Mouse (Mus musculus) lung, embryonic 15.5 days (tissue): ENCODE measurements at regions not wholly inside any gene's neighbourhood (a gene's known extent, or its start where the extent isn't known, plus 50 kb on each side); places are given as distances from the start of the nearest gene placed in this dataset.

ENCODE experiments used
- ATAC-seq: fragments of 200-750 bp; cut with Nextera tagmentation; 2 replicates; pipeline ENCODE4 v1.8.0; 2017; ENCODE audit warnings: moderate number of reproducible peaks, borderline replicate concordance; ENCODE audit not compliant: low FRiP score, low TSS enrichment; ENCODE audit errors: extremely low read depth
- H3K27ac ChIP-seq: fragments of 300-500 bp; sonication (generic); 2 replicates; pipeline ENCODE4 v1.5.1; 2015; ENCODE audit warnings: moderate library complexity, mild to moderate bottlenecking, inconsistent platforms
- H3K27me3 ChIP-seq: fragments of 300-500 bp; sonication (generic); 2 replicates; pipeline ENCODE4 v1.6.1; 2015; ENCODE audit warnings: inconsistent platforms
- H3K36me3 ChIP-seq: fragments of 300-500 bp; sonication (generic); 2 replicates; pipeline ENCODE4 v1.6.1; 2015; ENCODE audit warnings: inconsistent platforms
- H3K4me1 ChIP-seq: fragments of 300-500 bp; sonication (generic); 2 replicates; pipeline ENCODE4 v1.6.1; 2015; ENCODE audit warnings: inconsistent platforms
- H3K4me2 ChIP-seq: fragments of 300-500 bp; sonication (generic); 2 replicates; pipeline ENCODE4 v1.6.1; 2015; ENCODE audit warnings: inconsistent platforms, mild to moderate bottlenecking, moderate library complexity
- H3K4me3 ChIP-seq: fragments of 300-500 bp; sonication (generic); 2 replicates; pipeline ENCODE4 v1.5.1; 2015; ENCODE audit warnings: mild to moderate bottlenecking, inconsistent platforms
- H3K9ac ChIP-seq: fragments of 300-500 bp; sonication (generic); 2 replicates; pipeline ENCODE4 v1.6.1; 2015; ENCODE audit warnings: inconsistent platforms
- H3K9me3 ChIP-seq: fragments of 300-500 bp; sonication (generic); 2 replicates; pipeline ENCODE4 v1.6.1; 2016; ENCODE audit warnings: inconsistent platforms
- WGBS: fragments of 180-500 bp; shearing (Covaris S2); methylation state at CpG from one replicate; pipeline ENCODE4 v1.1.7; 2015; 5-methylcytosine and 5-hydroxymethylcytosine counted together

DNA sequence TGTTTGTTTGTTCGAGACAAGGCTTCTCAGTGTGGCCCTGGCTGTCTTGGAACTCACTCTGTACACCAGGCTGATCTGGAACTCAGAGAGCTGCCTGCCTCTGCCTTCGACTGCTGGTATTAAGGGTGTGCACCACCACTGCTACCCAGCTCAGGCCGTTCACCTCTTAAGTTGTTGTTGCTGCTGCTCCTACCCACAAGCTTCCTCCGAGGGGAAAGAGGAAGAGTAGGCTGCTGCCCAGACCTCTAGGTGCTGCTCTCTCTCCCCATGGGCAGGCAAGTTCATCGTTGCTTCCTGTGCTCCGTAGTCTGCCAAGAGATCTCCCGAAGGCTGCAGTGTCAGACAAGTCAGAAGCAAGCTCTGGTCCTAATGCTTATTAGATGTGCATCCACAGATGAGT lies 64.2 kb upstream of the Plet1 start:
- H3K9me3 ChIP-seq, result no peaks in the 10 kb centered on the region
- H3K4me1 ChIP-seq, result no peaks in the 10 kb centered on the region
- H3K27ac ChIP-seq, result no peak overlapping the region
- WGBS, result 73% methylated on average over 7 of the region's 7 CpGs
- H3K36me3 ChIP-seq, result no peaks in the 10 kb centered on the region
- H3K9ac ChIP-seq, result no peak overlapping the region
- H3K4me3 ChIP-seq, result no peak overlapping the region
- ATAC-seq, result no peak
- no peak overlapping the region for H3K4me2 ChIP-seq
- H3K27me3 ChIP-seq, result no peaks in the 10 kb centered on the region

DNA sequence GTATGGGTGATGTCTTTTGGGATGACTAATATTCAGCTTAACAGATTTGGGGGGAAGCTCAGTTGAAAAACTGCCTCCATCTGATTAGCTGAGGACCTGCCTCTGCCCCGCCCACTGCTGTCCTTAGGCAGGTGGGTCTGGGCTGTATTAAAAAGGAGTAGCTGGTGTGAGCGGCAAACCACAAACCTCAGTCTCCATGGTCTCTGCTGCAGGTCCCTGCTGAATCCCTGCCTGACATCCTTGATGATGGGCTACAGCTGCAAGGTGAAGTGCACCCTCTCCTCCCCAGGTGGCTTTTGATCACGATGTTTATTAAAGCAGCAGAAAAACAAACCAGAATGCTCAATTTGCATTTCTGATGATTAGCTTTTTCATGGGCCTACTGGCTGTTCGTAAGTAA lies 60.8 kb upstream of the Plet1 start:
- Histone ChIP-seq H3K4me3 (no peak overlapping the region), H3K36me3 (no peaks in the 10 kb centered on the region), H3K9ac (no peak overlapping the region), H3K9me3 (no peaks in the 10 kb centered on the region), H3K27me3 (no peaks in the 10 kb centered on the region), H3K4me2 (no peak overlapping the region), H3K4me1 (no peaks in the 10 kb centered on the region), H3K27ac (no peak overlapping the region)
- no peak for ATAC-seq
- WGBS, result 70% methylated on average over 4 of the region's 4 CpGs

DNA sequence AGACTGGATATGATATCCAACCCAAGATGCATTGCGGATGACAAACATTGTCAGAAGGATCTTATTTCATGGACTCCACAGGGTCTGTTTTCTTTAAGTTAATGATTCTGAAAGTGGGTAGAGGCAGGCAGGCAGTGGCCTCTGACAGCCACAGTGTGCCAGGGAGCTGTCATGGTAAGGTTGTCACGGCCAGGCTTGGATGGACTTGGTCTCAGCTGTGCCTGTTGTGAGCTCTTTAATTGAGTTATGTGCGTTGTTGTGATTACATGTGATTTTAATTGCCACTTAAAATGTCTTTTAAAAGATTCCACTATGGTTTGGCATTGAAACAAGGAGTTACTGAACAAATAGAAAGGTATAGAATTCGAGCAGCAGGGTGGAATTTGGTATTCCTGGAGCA lies 60.3 kb upstream of the Plet1 start:
- Histone ChIP-seq H3K4me3 (no peak overlapping the region), H3K27me3 (no peaks in the 10 kb centered on the region), H3K27ac (no peak overlapping the region), H3K4me2 (no peak overlapping the region), H3K9me3 (no peaks in the 10 kb centered on the region), H3K4me1 (no peaks in the 10 kb centered on the region), H3K9ac (no peak overlapping the region), H3K36me3 (no peaks in the 10 kb centered on the region)
- 62% methylated on average over 4 of the region's 4 CpGs for WGBS
- no peak for ATAC-seq

DNA sequence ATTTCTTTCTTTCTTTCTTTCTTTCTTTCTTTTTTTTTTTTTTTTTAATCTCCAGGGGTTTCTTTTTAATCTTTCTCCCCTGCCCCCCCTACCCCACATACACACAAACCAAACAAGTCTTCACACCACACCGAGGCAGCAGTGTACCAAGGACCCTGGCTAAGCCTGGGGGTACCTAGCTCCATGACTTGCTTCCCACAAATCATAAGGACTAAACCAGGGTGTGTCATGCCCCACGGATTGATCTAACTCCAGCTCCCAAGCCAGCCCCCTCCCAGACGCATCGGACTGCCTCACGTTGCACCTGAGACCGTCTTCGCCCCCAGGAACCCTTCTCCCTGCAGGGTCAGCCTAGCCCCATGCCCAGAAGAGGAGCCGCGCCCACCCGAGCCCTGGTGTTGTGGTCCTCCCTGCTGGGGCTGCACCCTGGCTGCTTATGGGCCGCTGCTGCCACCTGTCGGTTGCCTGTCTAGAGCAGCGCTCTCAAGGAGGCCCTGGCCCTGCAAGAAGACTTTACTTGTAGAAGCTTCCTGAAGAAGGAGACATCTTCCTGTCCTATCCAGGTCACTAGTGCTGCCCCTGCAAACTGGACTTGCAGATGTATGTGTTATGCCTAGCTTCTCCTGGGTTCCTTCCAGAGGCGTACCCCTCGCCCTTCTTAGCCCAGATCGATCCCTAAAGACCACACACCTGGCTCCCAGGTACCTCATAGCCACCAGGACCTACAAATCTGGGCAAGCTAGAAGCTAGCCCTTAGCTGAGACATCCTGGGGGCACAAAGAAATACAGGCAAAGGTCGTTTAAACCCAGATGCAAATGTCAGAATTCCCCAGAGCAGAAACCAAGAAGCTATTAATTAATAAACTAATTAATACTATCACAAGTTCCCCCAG lies 56.2 kb upstream of the Plet1 start:
- Histone ChIP-seq H3K9me3 (no peaks in the 10 kb centered on the region), H3K9ac (peak overlapping the region; percentile 40; the same call in 1 of the 2 replicates), H3K27ac (no peak overlapping the region), H3K4me3 (peak overlapping the region; percentile 24; the same call in 1 of the 2 replicates), H3K27me3 (no peaks in the 10 kb centered on the region), H3K4me2 (peak overlapping the region; percentile 65), H3K4me1 (no peaks in the 10 kb centered on the region), H3K36me3 (no peaks in the 10 kb centered on the region)
- WGBS, result 18% methylated on average over 17 of the region's 17 CpGs
- peak; percentile 73; the same call in 1 of the 2 replicates for ATAC-seq

DNA sequence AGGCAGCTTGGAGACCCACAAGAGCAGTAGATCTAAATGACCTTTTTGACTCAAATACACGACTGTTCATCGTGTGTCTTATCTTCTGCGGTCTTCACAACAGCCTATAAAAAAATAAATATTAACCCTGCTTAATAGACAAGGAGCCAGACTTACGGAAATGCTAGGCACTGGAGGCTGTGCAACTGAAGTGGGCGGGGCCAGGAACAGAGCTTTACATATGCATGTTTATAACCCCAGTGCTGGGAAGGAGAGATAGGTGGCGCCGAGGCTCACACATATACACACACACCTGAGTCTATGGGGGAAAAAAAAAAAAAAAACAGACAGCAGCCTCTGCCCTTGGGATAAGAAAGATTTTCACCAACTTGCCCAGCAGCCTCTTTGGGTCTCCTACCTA lies 55.6 kb upstream of the Plet1 start:
- no peak overlapping the region for H3K4me2 ChIP-seq
- H3K36me3 ChIP-seq, result no peaks in the 10 kb centered on the region
- no peak overlapping the region for H3K27ac ChIP-seq
- no peak overlapping the region for H3K4me3 ChIP-seq
- no peak for ATAC-seq
- H3K9me3 ChIP-seq, result no peaks in the 10 kb centered on the region
- no peaks in the 10 kb centered on the region for H3K4me1 ChIP-seq
- H3K27me3 ChIP-seq, result no peaks in the 10 kb centered on the region
- H3K9ac ChIP-seq, result no peak overlapping the region
- WGBS, result 40% methylated on average over 7 of the region's 7 CpGs

DNA sequence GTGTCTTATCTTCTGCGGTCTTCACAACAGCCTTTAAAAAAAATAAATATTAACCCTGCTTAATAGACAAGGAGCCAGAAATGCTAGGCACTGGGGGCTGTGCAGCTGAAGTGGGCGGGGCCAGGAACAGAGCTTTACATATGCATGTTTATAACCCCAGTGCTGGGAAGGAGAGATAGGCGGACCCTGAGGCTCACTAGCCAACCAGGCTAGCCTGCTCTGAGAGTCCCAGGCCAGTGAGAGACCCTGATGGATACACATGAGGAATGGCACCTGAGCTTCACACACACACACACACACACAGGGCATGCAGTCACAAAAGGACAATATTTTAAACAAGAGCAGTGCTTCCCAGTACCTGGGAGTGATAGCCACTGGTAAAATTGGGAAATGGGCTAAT lies 54.1 kb upstream of the Plet1 start:
- 70% methylated on average over 3 of the region's 3 CpGs for WGBS
- Histone ChIP-seq H3K9me3 (no peaks in the 10 kb centered on the region), H3K27me3 (no peaks in the 10 kb centered on the region), H3K4me1 (no peaks in the 10 kb centered on the region), H3K27ac (no peak overlapping the region), H3K9ac (no peak overlapping the region), H3K4me3 (no peak overlapping the region), H3K36me3 (no peaks in the 10 kb centered on the region), H3K4me2 (no peak overlapping the region)
- ATAC-seq, result no peak

DNA sequence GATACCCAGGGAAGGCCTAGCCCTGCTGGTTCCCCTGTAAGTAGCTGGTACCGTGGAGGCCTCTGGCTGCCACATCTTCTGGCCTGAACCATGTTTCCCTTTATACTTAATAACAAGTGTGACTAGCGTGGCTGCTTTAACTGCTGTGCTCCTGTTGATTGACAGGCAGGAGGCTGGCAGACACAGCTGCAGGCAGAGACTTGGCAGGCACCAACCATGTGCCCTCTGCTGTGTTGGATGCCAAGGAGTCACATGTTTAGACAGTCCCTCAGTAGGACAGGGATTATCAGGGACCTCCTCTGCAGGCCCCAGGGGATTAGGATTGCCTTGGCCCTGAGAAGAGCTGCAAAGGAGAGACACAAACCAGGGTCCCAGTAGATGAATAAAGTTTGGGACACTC lies 53.6 kb upstream of the Plet1 start:
- H3K27ac ChIP-seq, result no peak overlapping the region
- no peaks in the 10 kb centered on the region for H3K36me3 ChIP-seq
- H3K9ac ChIP-seq, result no peak overlapping the region
- H3K4me2 ChIP-seq, result no peak overlapping the region
- WGBS, result 72% methylated on average over 2 of the region's 2 CpGs
- H3K4me1 ChIP-seq, result no peaks in the 10 kb centered on the region
- no peaks in the 10 kb centered on the region for H3K9me3 ChIP-seq
- no peak overlapping the region for H3K4me3 ChIP-seq
- ATAC-seq, result no peak
- H3K27me3 ChIP-seq, result no peaks in the 10 kb centered on the region

DNA sequence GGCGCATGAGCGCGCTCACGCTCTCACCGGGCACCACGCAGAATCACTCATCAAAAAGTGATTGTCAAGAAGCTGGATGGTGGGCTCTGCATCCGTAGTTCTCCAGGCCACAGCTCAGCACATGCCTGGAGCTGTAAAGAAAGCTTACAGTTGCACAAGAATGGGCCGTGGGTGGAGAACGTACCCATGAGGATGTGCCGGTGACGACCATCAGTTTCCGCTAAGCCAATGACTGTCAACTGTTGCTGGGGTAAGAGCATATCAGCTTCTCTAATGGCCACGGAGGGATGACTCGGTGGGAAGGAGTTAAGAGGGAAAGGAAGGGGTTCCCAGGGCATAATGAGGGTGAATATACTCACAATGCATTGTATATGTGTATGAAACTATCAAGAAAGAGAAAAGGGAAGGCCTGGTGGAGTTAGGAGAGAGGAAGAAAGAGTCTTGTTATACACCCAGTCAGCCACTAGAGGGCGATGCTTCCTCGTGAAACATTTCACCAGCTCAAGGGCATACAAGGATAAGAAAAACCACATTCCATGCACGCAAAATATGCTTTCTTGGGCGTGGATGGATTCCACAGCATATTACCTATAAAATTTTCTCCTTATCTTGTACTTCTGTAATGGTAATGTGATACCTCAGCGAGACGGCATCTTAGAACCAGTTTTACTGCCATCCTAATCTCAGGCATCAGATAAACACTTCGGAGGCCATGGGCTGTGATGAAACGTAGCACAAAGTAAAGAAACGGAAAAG lies 50.4 kb upstream of the Plet1 start:
- WGBS, result 43% methylated on average over 23 of the region's 23 CpGs
- ATAC-seq, result peak; percentile 46; the same call in 1 of the 2 replicates
- H3K4me3 ChIP-seq, result 0 out of 2 replicates have a peak overlapping the region, but pooled peaks have one; percentile 7
- no peaks in the 10 kb centered on the region for H3K4me1 ChIP-seq
- no peak overlapping the region for H3K9ac ChIP-seq
- 0 out of 2 replicates have a peak overlapping the region, but pooled peaks have one; percentile 13 for H3K27ac ChIP-seq
- H3K9me3 ChIP-seq, result no peaks in the 10 kb centered on the region
- H3K27me3 ChIP-seq, result no peaks in the 10 kb centered on the region
- no peaks in the 10 kb centered on the region for H3K36me3 ChIP-seq
- H3K4me2 ChIP-seq, result peak overlapping the region; percentile 28; the same call in 1 of the 2 replicates
